Mouse (Mus musculus) midbrain, embryonic 16.5 days (tissue): ENCODE measurements around the gene Magi2. TPM values are rescaled to one million over a fixed set of nuclear protein-coding genes. Genes with fewer than 3 reads are reported as not detected.
A peak's percentile ranks its signal among the peaks of the same experiment; 100 is the strongest.

Experiments used
- ATAC-seq: fragments of 200-750 bp; cut with Nextera tagmentation; 2 replicates; pipeline ENCODE4 v1.8.0; 2017; ENCODE audit warnings: moderate TSS enrichment
- H3K27ac ChIP-seq: fragments of 300-500 bp; sonication (generic); 2 replicates; pipeline ENCODE4 v1.5.1; 2014; ENCODE audit warnings: mild to moderate bottlenecking, low read length, mixed read lengths
- H3K27me3 ChIP-seq: fragments of 300-500 bp; sonication (generic); 2 replicates; pipeline ENCODE4 v1.6.1; 2014; ENCODE audit warnings: low read depth, low read length, mixed read lengths; ENCODE audit not compliant: control insufficient read depth, insufficient read depth
- H3K36me3 ChIP-seq: fragments of 300-500 bp; sonication (generic); 2 replicates; pipeline ENCODE4 v1.6.1; 2014; ENCODE audit warnings: mild to moderate bottlenecking, low read length, moderate library complexity, mixed read lengths; ENCODE audit not compliant: control insufficient read depth, insufficient read depth
- H3K4me1 ChIP-seq: fragments of 300-500 bp; sonication (generic); 2 replicates; pipeline ENCODE4 v1.6.1; 2014; ENCODE audit warnings: mild to moderate bottlenecking, low read length, mixed read lengths; ENCODE audit not compliant: control insufficient read depth, insufficient read depth
- H3K4me2 ChIP-seq: fragments of 300-500 bp; sonication (generic); 2 replicates; pipeline ENCODE4 v1.6.1; 2014; ENCODE audit warnings: mild to moderate bottlenecking, low read length, mixed read lengths
- H3K4me3 ChIP-seq: fragments of 300-500 bp; sonication (generic); 2 replicates; pipeline ENCODE4 v1.5.1; 2014; ENCODE audit warnings: low read depth, mild to moderate bottlenecking, low read length, moderate library complexity, mixed read lengths
- H3K9ac ChIP-seq: fragments of 300-500 bp; sonication (generic); 2 replicates; pipeline ENCODE4 v1.6.1; 2014; ENCODE audit warnings: low read depth, low read length, mixed read lengths
- H3K9me3 ChIP-seq: fragments of 300-500 bp; sonication (generic); replicated peaks from 2 replicates; pipeline ENCODE4 v1.6.1; 2014; ENCODE audit warnings: mild to moderate bottlenecking, low read length, mixed read lengths; ENCODE audit not compliant: control insufficient read depth, poor library complexity, severe bottlenecking
- WGBS: fragments of 180-500 bp; shearing (Covaris S2); extraction: QIAGEN DNeasy Blood & Tissue Kit; methylation state at CpG from one replicate; pipeline ENCODE4 v1.1.7; 2014; 5-methylcytosine and 5-hydroxymethylcytosine counted together
- polyA plus RNA-seq: library from polyadenylated mRNA; unstranded; fragments of >200 nt; fragmentation: Nextera tagmentation; extraction: Ambion mirVana; gene quantifications from 2 replicates; pipeline ENCODE4 v1.2.1, GENCODE M21; 2015

Magi2 gene
- polyA plus RNA-seq, 1 experiment from 2014 or later, result 33.0 TPM

DNA sequence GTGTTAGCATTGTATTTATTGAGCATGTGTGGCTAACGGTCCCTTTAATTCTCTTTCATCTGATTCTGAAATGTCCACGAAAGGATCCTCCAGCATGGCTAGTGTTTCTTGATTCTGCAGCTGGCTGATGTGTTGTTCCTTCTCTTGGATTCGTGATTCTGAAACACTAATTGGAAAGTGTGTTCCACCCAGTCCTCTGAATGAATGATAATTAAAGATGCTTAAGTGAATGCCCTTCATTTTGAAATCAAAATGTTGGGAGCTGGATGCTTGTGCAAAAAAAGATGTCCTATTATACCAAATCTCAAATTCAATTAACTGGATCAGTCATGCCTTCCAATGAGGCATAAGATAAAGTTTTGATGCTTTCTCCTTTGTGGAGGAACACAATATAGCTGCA lies 1132.2 kb downstream of the Magi2 start:
- no peak overlapping the region for H3K4me2 ChIP-seq
- H3K27me3 ChIP-seq, result no peaks in the 10 kb centered on the region
- peaks cover 3% of the 10 kb centered on the region for H3K4me1 ChIP-seq
- H3K36me3 ChIP-seq, result no peaks in the 10 kb centered on the region
- H3K4me3 ChIP-seq, result no peak overlapping the region
- no peak overlapping the region for H3K9ac ChIP-seq
- no peak overlapping the region for H3K27ac ChIP-seq
- no peak for ATAC-seq
- no peaks in the 10 kb centered on the region for H3K9me3 ChIP-seq
- WGBS, result 17% methylated on average over 3 of the region's 3 CpGs

DNA sequence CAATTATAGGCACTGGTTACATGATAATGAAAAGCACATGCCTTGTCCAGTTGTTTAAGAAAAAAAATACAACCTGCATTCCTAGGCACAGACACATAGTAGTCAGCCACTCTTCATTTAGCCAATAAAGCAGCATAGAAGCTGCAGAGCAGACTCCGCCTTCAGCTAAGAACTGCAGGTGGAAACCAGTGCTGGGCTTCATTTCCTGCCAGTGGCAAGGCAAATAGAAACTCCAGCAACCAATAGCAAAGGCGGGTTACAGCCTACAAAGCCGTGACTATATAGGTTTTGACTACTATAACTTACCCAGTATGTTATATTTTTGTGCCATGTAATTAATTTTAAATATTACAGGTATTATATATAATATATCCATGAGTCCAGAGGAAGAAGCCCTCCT lies 1135.3 kb downstream of the Magi2 start:
- Histone ChIP-seq H3K9me3 (no peaks in the 10 kb centered on the region), H3K4me3 (no peak overlapping the region), H3K27me3 (no peaks in the 10 kb centered on the region), H3K4me1 (peaks cover 3% of the 10 kb centered on the region), H3K27ac (no peak overlapping the region), H3K9ac (no peak overlapping the region), H3K36me3 (no peaks in the 10 kb centered on the region), H3K4me2 (no peak overlapping the region)
- WGBS, result 96% methylated on average over 3 of the region's 3 CpGs
- no peak for ATAC-seq

DNA sequence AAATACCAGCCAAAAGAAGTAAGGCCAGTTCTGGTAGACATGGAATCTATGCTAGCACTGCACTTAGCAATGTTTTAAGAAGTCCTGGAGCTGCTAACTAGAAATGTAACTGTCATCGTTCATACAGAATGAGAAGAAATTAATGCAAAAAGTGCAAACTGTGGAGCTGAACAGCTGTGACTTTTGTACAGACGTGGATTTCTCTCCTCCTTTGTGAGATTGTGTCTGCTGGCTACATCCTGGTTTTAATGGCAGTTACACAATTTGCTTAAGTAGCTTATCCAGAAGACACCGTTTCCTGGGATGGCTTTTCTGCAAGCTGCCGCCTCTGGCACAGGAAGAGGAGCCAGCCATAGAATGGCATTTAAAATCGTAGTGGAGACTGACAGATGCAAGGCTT lies 1136.4 kb downstream of the Magi2 start:
- no peak for ATAC-seq
- Histone ChIP-seq H3K27ac (0 out of 2 replicates have a peak overlapping the region, but pooled peaks have one; percentile 12), H3K9me3 (no peaks in the 10 kb centered on the region), H3K27me3 (no peaks in the 10 kb centered on the region), H3K4me1 (peaks cover 3% of the 10 kb centered on the region), H3K9ac (no peak overlapping the region), H3K4me2 (no peak overlapping the region), H3K36me3 (no peaks in the 10 kb centered on the region), H3K4me3 (no peak overlapping the region)
- 51% methylated on average over 5 of the region's 5 CpGs for WGBS

DNA sequence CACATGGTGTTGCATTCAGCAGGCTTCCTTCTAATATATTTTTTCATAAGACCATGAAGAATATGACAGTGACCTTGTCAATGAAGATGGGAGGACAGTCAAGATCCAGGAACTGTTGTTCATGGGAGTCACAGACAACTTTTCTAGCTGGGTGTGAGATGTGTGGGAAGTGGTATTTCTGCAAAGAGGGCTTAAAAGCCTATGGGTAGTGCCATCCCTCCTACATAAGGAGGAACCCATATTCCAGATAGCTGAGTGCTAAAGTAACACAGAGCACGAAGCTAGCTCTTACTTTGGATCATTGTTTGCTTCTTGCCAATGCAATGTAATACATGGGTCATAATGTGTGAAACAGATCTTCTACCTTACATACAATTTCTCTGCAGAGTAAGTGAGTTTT lies 1146.8 kb downstream of the Magi2 start:
- H3K36me3 ChIP-seq, result no peaks in the 10 kb centered on the region
- H3K4me1 ChIP-seq, result no peaks in the 10 kb centered on the region
- no peaks in the 10 kb centered on the region for H3K27me3 ChIP-seq
- no peak for ATAC-seq
- H3K4me2 ChIP-seq, result no peak overlapping the region
- no peak overlapping the region for H3K9ac ChIP-seq
- H3K27ac ChIP-seq, result no peak overlapping the region
- no peaks in the 10 kb centered on the region for H3K9me3 ChIP-seq
- WGBS, result 86% methylated on average over 1 of the region's 1 CpGs
- H3K4me3 ChIP-seq, result no peak overlapping the region

DNA sequence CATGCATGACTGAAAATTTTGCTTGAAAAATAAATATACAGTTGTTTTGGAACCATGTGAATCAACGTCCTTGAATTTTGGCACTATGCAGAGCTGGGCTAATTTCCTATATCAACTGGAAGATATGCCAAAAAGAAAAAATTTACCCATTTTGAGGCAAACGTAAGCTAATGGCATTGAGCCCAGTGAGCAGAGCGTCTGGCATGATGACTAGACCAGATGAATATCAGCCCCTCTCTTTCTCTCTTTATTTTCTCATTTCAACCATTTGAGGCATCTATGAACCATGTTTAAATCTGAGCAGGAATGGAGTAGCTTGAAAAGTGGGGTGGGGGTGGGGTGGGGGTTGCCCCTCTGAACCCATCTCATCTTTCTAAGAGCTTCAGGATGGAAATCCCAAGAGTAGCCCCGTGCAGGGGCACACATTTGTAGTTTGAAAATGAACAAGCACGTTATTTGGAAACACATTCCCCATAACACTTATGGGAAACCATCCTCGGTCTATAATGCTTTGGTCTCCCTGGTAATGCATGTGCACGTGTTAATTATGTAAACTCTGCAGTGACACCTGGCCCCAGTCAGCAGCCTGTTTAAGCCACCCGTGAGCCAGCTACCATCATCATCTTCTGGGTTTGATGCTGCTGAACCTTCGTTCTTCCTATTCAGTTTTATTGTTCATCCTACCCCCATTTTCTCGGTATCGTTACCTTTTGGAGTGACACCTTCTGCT lies 1151.4 kb downstream of the Magi2 start:
- Histone ChIP-seq H3K4me2 (no peak overlapping the region), H3K27me3 (no peaks in the 10 kb centered on the region), H3K9ac (no peak overlapping the region), H3K4me1 (no peaks in the 10 kb centered on the region), H3K27ac (no peak overlapping the region), H3K4me3 (no peak overlapping the region), H3K9me3 (no peaks in the 10 kb centered on the region), H3K36me3 (no peaks in the 10 kb centered on the region)
- WGBS, result 82% methylated on average over 11 of the region's 11 CpGs
- no peak for ATAC-seq

DNA sequence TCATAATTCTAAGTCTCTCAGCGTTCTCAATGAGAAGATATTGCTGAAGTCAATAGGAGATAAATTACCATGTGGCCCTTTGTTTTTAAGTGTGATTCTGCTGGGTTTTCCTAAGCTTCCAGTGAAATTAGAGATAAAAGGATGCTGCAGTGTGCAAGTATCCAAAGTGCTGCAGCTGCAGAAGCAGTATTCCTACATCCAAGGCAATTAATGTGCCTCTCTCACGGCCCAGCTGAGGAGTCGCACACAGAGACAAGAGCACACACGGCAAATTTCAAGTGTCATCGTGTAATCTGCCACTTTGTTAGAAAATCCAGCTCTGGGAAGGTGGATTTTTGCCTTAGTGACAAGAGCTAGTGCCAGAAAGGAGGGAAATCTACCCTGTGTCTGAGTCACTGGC lies 1177.7 kb downstream of the Magi2 start:
- no peak for ATAC-seq
- Histone ChIP-seq H3K9ac (no peak overlapping the region), H3K27ac (no peak overlapping the region), H3K36me3 (no peaks in the 10 kb centered on the region), H3K9me3 (no peaks in the 10 kb centered on the region), H3K4me2 (no peak overlapping the region), H3K4me3 (no peak overlapping the region), H3K27me3 (no peaks in the 10 kb centered on the region), H3K4me1 (peaks cover 2% of the 10 kb centered on the region; the same call in 1 of the 2 replicates)
- 68% methylated on average over 5 of the region's 5 CpGs for WGBS

DNA sequence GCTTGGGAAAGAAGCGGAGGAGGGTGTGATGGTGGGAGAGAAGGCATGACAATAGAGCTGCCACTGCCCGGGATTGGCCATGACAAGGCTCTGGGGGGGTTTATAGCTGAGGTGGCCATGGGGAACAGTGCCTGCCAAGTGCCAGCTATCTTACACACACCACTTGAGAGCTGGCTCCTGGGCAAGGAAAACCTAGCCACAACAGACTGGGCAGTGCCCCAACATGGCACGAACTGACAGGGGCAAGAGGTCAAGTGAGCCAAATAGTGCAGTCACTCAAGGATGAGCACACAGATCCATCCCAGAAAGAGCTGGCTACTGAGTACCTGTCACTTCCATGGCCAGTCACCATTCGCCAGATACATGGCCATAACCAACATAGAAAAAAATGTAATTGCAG lies 1179.8 kb downstream of the Magi2 start:
- no peak overlapping the region for H3K9ac ChIP-seq
- peaks cover 2% of the 10 kb centered on the region; the same call in 1 of the 2 replicates for H3K4me1 ChIP-seq
- H3K27me3 ChIP-seq, result no peaks in the 10 kb centered on the region
- 91% methylated on average over 4 of the region's 4 CpGs for WGBS
- no peaks in the 10 kb centered on the region for H3K36me3 ChIP-seq
- H3K4me2 ChIP-seq, result no peak overlapping the region
- H3K27ac ChIP-seq, result no peak overlapping the region
- H3K9me3 ChIP-seq, result no peaks in the 10 kb centered on the region
- ATAC-seq, result no peak
- H3K4me3 ChIP-seq, result no peak overlapping the region

DNA sequence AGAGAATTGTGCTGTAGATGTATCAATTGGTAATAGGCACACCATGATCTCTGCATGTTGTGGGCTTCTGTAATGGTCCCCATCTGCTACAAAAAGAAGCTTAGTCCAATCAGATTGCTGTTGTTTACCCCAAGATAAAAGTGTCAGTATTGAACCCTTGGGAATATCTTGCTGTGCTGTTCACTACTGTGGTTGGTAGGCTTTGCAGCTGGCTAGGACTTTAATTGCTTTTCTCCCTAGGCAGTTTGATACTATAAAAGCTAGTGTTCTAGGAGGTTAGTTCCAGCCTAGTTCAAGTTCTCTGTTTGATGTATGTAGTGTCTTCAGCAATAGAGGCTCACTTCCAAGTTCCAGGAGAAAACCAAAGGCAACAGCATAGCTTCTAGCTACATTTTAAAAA lies 1188.5 kb downstream of the Magi2 start:
- ATAC-seq, result no peak
- Histone ChIP-seq H3K9me3 (peaks cover 3% of the 10 kb centered on the region), H3K4me2 (no peak overlapping the region), H3K27ac (no peak overlapping the region), H3K4me3 (no peak overlapping the region), H3K4me1 (no peaks in the 10 kb centered on the region; the same call in 1 of the 2 replicates), H3K27me3 (no peaks in the 10 kb centered on the region), H3K36me3 (no peaks in the 10 kb centered on the region), H3K9ac (no peak overlapping the region)

DNA sequence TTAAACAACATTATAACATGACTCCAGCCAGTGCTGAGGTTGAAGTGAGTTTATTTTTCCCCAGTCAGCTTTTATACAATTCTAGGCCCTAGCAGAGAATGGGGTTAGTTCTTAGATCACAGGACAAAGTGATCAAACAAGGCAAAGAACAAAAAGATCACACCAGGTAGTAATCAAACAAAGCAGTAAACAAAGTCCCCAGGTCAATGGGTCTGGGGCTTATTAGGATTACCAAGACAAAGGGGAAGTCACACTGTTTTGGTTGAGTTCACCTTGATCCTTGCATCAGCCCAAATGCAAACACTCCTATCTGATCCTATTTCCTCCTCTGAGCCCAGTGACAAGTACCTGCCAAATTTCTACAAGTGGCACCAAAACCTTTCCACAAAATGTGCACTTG lies 1190.5 kb downstream of the Magi2 start:
- no peak overlapping the region for H3K27ac ChIP-seq
- H3K4me1 ChIP-seq, result no peaks in the 10 kb centered on the region
- no peak overlapping the region for H3K9ac ChIP-seq
- H3K4me3 ChIP-seq, result no peak overlapping the region
- H3K27me3 ChIP-seq, result no peaks in the 10 kb centered on the region
- no peak for ATAC-seq
- H3K4me2 ChIP-seq, result no peak overlapping the region
- no peaks in the 10 kb centered on the region for H3K36me3 ChIP-seq
- peaks cover 3% of the 10 kb centered on the region for H3K9me3 ChIP-seq
